Mouse (Mus musculus): ENCODE measurements around the gene Cnrip1. TPM values are rescaled to one million over a fixed set of nuclear protein-coding genes. Genes with fewer than 3 reads are reported as not detected.

The Cnrip1 gene
- total and polyA plus RNA-seq, 2 experiments from 2014 or later: 4.9 to 9.2 TPM

- WGBS: 51% methylated on average over 2 of the region's 2 CpGs
- ATAC-seq (ENCODE audit: insufficient read depth, low read depth): no peak
- H3K4me1 ChIP-seq (ENCODE audit: control insufficient read depth, insufficient read depth): no peaks in the 10 kb centered on the region
- no peaks in the 10 kb centered on the region for H3K36me3 ChIP-seq (replicated peaks; ENCODE audit: control insufficient read depth, insufficient read depth, low read length)
- H3K4me2 ChIP-seq (ENCODE audit: low read depth, low read length): no peak overlapping the region
- no peak overlapping the region for H3K4me3 ChIP-seq (ENCODE audit: low read depth, low read length)
- no peaks in the 10 kb centered on the region for H3K27me3 ChIP-seq (ENCODE audit: control insufficient read depth, insufficient read depth, low read length)
- no peaks in the 10 kb centered on the region for H3K9me3 ChIP-seq (replicated peaks; ENCODE audit: control insufficient read depth, low read length)
- no peak for TF ChIP-seq CTCF (IDR thresholded peaks at IDR 0.05; ENCODE audit: low read depth)
- no peak for TF ChIP-seq EP300 (IDR thresholded peaks at IDR 0.05; ENCODE audit: low read depth)
- H3K27ac ChIP-seq (ENCODE audit: low read depth): no peak overlapping the region
- DNase-seq (ENCODE audit: low spot score): no peak
- no peak overlapping the region for H3K9ac ChIP-seq (replicated peaks; ENCODE audit: low read depth, low read length)
Observed at GRCm38 (mm10) chr11:17126418-17126817, 75.0 kb downstream of the Cnrip1 start.

Other genes with a start within 250 kb of the Cnrip1 start
- 2.7 TPM in 1 of 2 replicates, not detected in the other for gene Fbxo48, start 100.2 kb upstream of the Cnrip1 start, total RNA-seq (2014; rRNA removed; ENCODE audit: low replicate concordance)
- 0.27 and 0.48 TPM in 2 replicates for gene Fbxo48, start 100.2 kb upstream of the Cnrip1 start, polyA plus RNA-seq (2015; fragmentation: Nextera tagmentation; extraction: Ambion mirVana)
- 1.6 and 2.6 TPM in 2 replicates for gene Plek, start 795 bp downstream of the Cnrip1 start, total RNA-seq (2014; rRNA removed; ENCODE audit: low replicate concordance)
- gene Plek, start 795 bp downstream of the Cnrip1 start, polyA plus RNA-seq (2015; fragmentation: Nextera tagmentation; extraction: Ambion mirVana): 1.3 and 1.5 TPM in 2 replicates
- 30.7 and 37.2 TPM in 2 replicates for gene Ppp3r1, start 107.7 kb downstream of the Cnrip1 start, total RNA-seq (2014; rRNA removed; ENCODE audit: low replicate concordance)
- gene Ppp3r1, start 107.7 kb downstream of the Cnrip1 start, polyA plus RNA-seq (2015; fragmentation: Nextera tagmentation; extraction: Ambion mirVana): 73.4 and 78.5 TPM in 2 replicates
- gene Wdr92, start 130.5 kb downstream of the Cnrip1 start, total RNA-seq (2014; rRNA removed; ENCODE audit: low replicate concordance): 8.7 and 11.4 TPM in 2 replicates
- 15.0 and 16.9 TPM in 2 replicates for gene Wdr92, start 130.5 kb downstream of the Cnrip1 start, polyA plus RNA-seq (2015; fragmentation: Nextera tagmentation; extraction: Ambion mirVana)
- gene Pno1, start 160.0 kb downstream of the Cnrip1 start, total RNA-seq (2014; rRNA removed; ENCODE audit: low replicate concordance): 9.7 and 24.5 TPM in 2 replicates
- gene Pno1, start 160.0 kb downstream of the Cnrip1 start, polyA plus RNA-seq (2015; fragmentation: Nextera tagmentation; extraction: Ambion mirVana): 49.8 and 54.3 TPM in 2 replicates
- 24.7 and 28.1 TPM in 2 replicates for gene C1d, start 206.0 kb downstream of the Cnrip1 start, total RNA-seq (2014; rRNA removed; ENCODE audit: low replicate concordance)
- 82.4 and 83.6 TPM in 2 replicates for gene C1d, start 206.0 kb downstream of the Cnrip1 start, polyA plus RNA-seq (2015; fragmentation: Nextera tagmentation; extraction: Ambion mirVana)